Mouse (Mus musculus): ENCODE data around the gene Dach2.

- no peak for TF ChIP-seq CTCF (IDR thresholded peaks at IDR 0.05; ENCODE audit: borderline replicate concordance, insufficient read depth, low read length)
- no peak for TF ChIP-seq POLR2A (IDR thresholded peaks at IDR 0.05; ENCODE audit: low read depth, low read length)
Measured at GRCm38 (mm10) chrX:113408756-113409155, 111.4 kb downstream of the Dach2 start.

Measured in embryonic fibroblast, embryonic 13.5 days (primary cell).